Mouse (Mus musculus): ENCODE results near the gene Cbx4. TPM values are rescaled to one million over a fixed set of nuclear protein-coding genes. Genes with fewer than 3 reads are reported as not detected.
A peak's percentile ranks its signal among the peaks of the same experiment; 100 is the strongest.
"Not testable (repeated sequence)": the region's sequence is repeated elsewhere in the genome, so short reads cannot be mapped to it uniquely, and the experiment has no call there.

Gene Cbx4
- polyA plus RNA-seq, 1 experiment from 2014 or later, result 2.9 TPM

GRCm38 (mm10) chr11:119100355-119100754 lies 14.3 kb upstream of the Cbx4 start:
- H3K9me3 ChIP-seq (replicated peaks; ENCODE audit: control insufficient read depth, low read length); H3K4me1 ChIP-seq (ENCODE audit: control insufficient read depth, low read depth, low read length); H3K9ac ChIP-seq (ENCODE audit: low read depth, low read length); H3K36me3 ChIP-seq (ENCODE audit: control insufficient read depth, insufficient read depth); H3K4me2 ChIP-seq (ENCODE audit: low read depth, low read length); H3K4me3 ChIP-seq (ENCODE audit: low read depth, low read length); H3K27me3 ChIP-seq (ENCODE audit: control insufficient read depth, insufficient read depth, low read depth, low read length); ATAC-seq (ENCODE audit: low read depth); H3K27ac ChIP-seq (ENCODE audit: low read length): not testable (repeated sequence)
- 36% methylated on average over 4 of the region's 4 CpGs for WGBS (ENCODE audit: insufficient replicate concordance)

- Histone ChIP-seq H3K4me3 (ENCODE audit: low read depth, low read length) (no peak overlapping the region), H3K4me1 (ENCODE audit: control insufficient read depth, low read depth, low read length) (no peaks in the 10 kb centered on the region), H3K9ac (ENCODE audit: low read depth, low read length) (no peak overlapping the region), H3K27ac (ENCODE audit: low read length) (no peak overlapping the region), H3K27me3 (ENCODE audit: control insufficient read depth, insufficient read depth, low read depth, low read length) (no peaks in the 10 kb centered on the region; the same call in 1 of the 2 replicates), H3K4me2 (ENCODE audit: low read depth, low read length) (no peak overlapping the region), H3K36me3 (ENCODE audit: control insufficient read depth, insufficient read depth) (no peaks in the 10 kb centered on the region), H3K9me3 (replicated peaks; ENCODE audit: control insufficient read depth, low read length) (no peaks in the 10 kb centered on the region)
- 47% methylated on average over 4 of the region's 4 CpGs for WGBS (ENCODE audit: insufficient replicate concordance)
- ATAC-seq (ENCODE audit: low read depth), result no peak
Measured at GRCm38 (mm10) chr11:119098202-119098601, 12.2 kb upstream of the Cbx4 start.

GRCm38 (mm10) chr11:119095441-119095840 lies 9.4 kb upstream of the Cbx4 start:
- H3K9me3 ChIP-seq (replicated peaks; ENCODE audit: control insufficient read depth, low read length), result no peaks in the 10 kb centered on the region
- H3K4me1 ChIP-seq (ENCODE audit: control insufficient read depth, low read depth, low read length), result no peaks in the 10 kb centered on the region; the same call in 1 of the 2 replicates
- H3K27me3 ChIP-seq (ENCODE audit: control insufficient read depth, insufficient read depth, low read depth, low read length), result peaks cover 17% of the 10 kb centered on the region
- WGBS (ENCODE audit: insufficient replicate concordance), result 45% methylated on average over 3 of the region's 3 CpGs
- no peaks in the 10 kb centered on the region for H3K36me3 ChIP-seq (ENCODE audit: control insufficient read depth, insufficient read depth)
- no peak for ATAC-seq (ENCODE audit: low read depth)
- H3K4me3 ChIP-seq (ENCODE audit: low read depth, low read length), result no peak overlapping the region
- no peak overlapping the region for H3K4me2 ChIP-seq (ENCODE audit: low read depth, low read length)
- no peak overlapping the region for H3K27ac ChIP-seq (ENCODE audit: low read length)
- H3K9ac ChIP-seq (ENCODE audit: low read depth, low read length), result no peak overlapping the region

GRCm38 (mm10) chr11:119093322-119093721 lies 7.3 kb upstream of the Cbx4 start:
- no peak overlapping the region for H3K9ac ChIP-seq (ENCODE audit: low read depth, low read length)
- H3K27me3 ChIP-seq (ENCODE audit: control insufficient read depth, insufficient read depth, low read depth, low read length), result peaks cover 38% of the 10 kb centered on the region
- no peak overlapping the region for H3K27ac ChIP-seq (ENCODE audit: low read length)
- H3K4me3 ChIP-seq (ENCODE audit: low read depth, low read length), result no peak overlapping the region
- H3K4me2 ChIP-seq (ENCODE audit: low read depth, low read length), result no peak overlapping the region
- ATAC-seq (ENCODE audit: low read depth), result no peak
- no peaks in the 10 kb centered on the region for H3K9me3 ChIP-seq (replicated peaks; ENCODE audit: control insufficient read depth, low read length)
- no peaks in the 10 kb centered on the region for H3K36me3 ChIP-seq (ENCODE audit: control insufficient read depth, insufficient read depth)
- peaks cover 10% of the 10 kb centered on the region for H3K4me1 ChIP-seq (ENCODE audit: control insufficient read depth, low read depth, low read length)
- WGBS (ENCODE audit: insufficient replicate concordance), result 55% methylated on average over 1 of the region's 1 CpGs

- no peaks in the 10 kb centered on the region for H3K36me3 ChIP-seq (ENCODE audit: control insufficient read depth, insufficient read depth)
- H3K4me1 ChIP-seq (ENCODE audit: control insufficient read depth, low read depth, low read length), result peaks cover 18% of the 10 kb centered on the region
- H3K4me2 ChIP-seq (ENCODE audit: low read depth, low read length), result no peak overlapping the region
- no peaks in the 10 kb centered on the region for H3K9me3 ChIP-seq (replicated peaks; ENCODE audit: control insufficient read depth, low read length)
- no peak overlapping the region for H3K9ac ChIP-seq (ENCODE audit: low read depth, low read length)
- H3K27me3 ChIP-seq (ENCODE audit: control insufficient read depth, insufficient read depth, low read depth, low read length), result peaks cover 48% of the 10 kb centered on the region
- no peak overlapping the region for H3K4me3 ChIP-seq (ENCODE audit: low read depth, low read length)
- no peak for ATAC-seq (ENCODE audit: low read depth)
- peak overlapping the region; percentile 1; the same call in 1 of the 2 replicates for H3K27ac ChIP-seq (ENCODE audit: low read length)
- WGBS (ENCODE audit: insufficient replicate concordance), result 52% methylated on average over 3 of the region's 3 CpGs
Measured at GRCm38 (mm10) chr11:119092286-119092685, 6.3 kb upstream of the Cbx4 start.

- H3K4me1 ChIP-seq (ENCODE audit: control insufficient read depth, low read depth, low read length), result peaks cover 22% of the 10 kb centered on the region
Measured at GRCm38 (mm10) chr11:119091598-119091991, 5.6 kb upstream of the Cbx4 start.

GRCm38 (mm10) chr11:119090961-119091597 lies 5.1 kb upstream of the Cbx4 start:
- peak; percentile 72 for ATAC-seq (ENCODE audit: low read depth)
- under 1% methylated on average over 39 of the region's 42 CpGs for WGBS (ENCODE audit: insufficient replicate concordance)

More at GRCm38 (mm10) chr11:119091598-119091991, 5.6 kb upstream of the Cbx4 start:
- 4% methylated on average over 8 of the region's 8 CpGs for WGBS (ENCODE audit: insufficient replicate concordance)
- peak; percentile 33 for ATAC-seq (ENCODE audit: low read depth)
- H3K36me3 ChIP-seq (ENCODE audit: control insufficient read depth, insufficient read depth), result no peaks in the 10 kb centered on the region
- peak overlapping the region; percentile 68; the same call in 1 of the 2 replicates for H3K4me2 ChIP-seq (ENCODE audit: low read depth, low read length)
- H3K9me3 ChIP-seq (replicated peaks; ENCODE audit: control insufficient read depth, low read length), result no peaks in the 10 kb centered on the region
- peak overlapping the region; percentile 56; the same call in 1 of the 2 replicates for H3K4me3 ChIP-seq (ENCODE audit: low read depth, low read length)
- H3K27ac ChIP-seq (ENCODE audit: low read length), result peak overlapping the region; percentile 1; the same call in 1 of the 2 replicates
- peaks cover 55% of the 10 kb centered on the region for H3K27me3 ChIP-seq (ENCODE audit: control insufficient read depth, insufficient read depth, low read depth, low read length)
- no peak overlapping the region for H3K9ac ChIP-seq (ENCODE audit: low read depth, low read length)

GRCm38 (mm10) chr11:119090076-119090960 lies 4.3 kb upstream of the Cbx4 start:
- H3K9me3 ChIP-seq (replicated peaks; ENCODE audit: control insufficient read depth, low read length), result no peaks in the 10 kb centered on the region
- under 1% methylated on average over 75 of the region's 75 CpGs for WGBS (ENCODE audit: insufficient replicate concordance)
- no peaks in the 10 kb centered on the region for H3K36me3 ChIP-seq (ENCODE audit: control insufficient read depth, insufficient read depth)
- peak overlapping the region; percentile 68 for H3K4me2 ChIP-seq (ENCODE audit: low read depth, low read length)
- peaks cover 23% of the 10 kb centered on the region for H3K4me1 ChIP-seq (ENCODE audit: control insufficient read depth, low read depth, low read length)
- H3K27ac ChIP-seq (ENCODE audit: low read length), result peak overlapping the region; percentile 64; the same call in 1 of the 2 replicates
- peaks cover 68% of the 10 kb centered on the region for H3K27me3 ChIP-seq (ENCODE audit: control insufficient read depth, insufficient read depth, low read depth, low read length)
- peak overlapping the region; percentile 40; the same call in 1 of the 2 replicates for H3K9ac ChIP-seq (ENCODE audit: low read depth, low read length)
- ATAC-seq (ENCODE audit: low read depth), result no peak
- H3K4me3 ChIP-seq (ENCODE audit: low read depth, low read length), result peak overlapping the region; percentile 56

More at GRCm38 (mm10) chr11:119090961-119091597, 5.1 kb upstream of the Cbx4 start:
- peak overlapping the region; percentile 40; the same call in 1 of the 2 replicates for H3K9ac ChIP-seq (ENCODE audit: low read depth, low read length)
- H3K4me1 ChIP-seq (ENCODE audit: control insufficient read depth, low read depth, low read length), result peaks cover 23% of the 10 kb centered on the region
- no peaks in the 10 kb centered on the region for H3K9me3 ChIP-seq (replicated peaks; ENCODE audit: control insufficient read depth, low read length)
- no peaks in the 10 kb centered on the region for H3K36me3 ChIP-seq (ENCODE audit: control insufficient read depth, insufficient read depth)
- peak overlapping the region; percentile 64; the same call in 1 of the 2 replicates for H3K27ac ChIP-seq (ENCODE audit: low read length)
- H3K4me3 ChIP-seq (ENCODE audit: low read depth, low read length), result peak overlapping the region; percentile 56
- peak overlapping the region; percentile 68 for H3K4me2 ChIP-seq (ENCODE audit: low read depth, low read length)
- peaks cover 60% of the 10 kb centered on the region for H3K27me3 ChIP-seq (ENCODE audit: control insufficient read depth, insufficient read depth, low read depth, low read length)

Data from liver, embryonic 16.5 days (tissue).